Mouse (Mus musculus): ENCODE results near the gene Mettl8.

Gene Mettl8

GRCm38 (mm10) chr2:70932965-70933364 lies 122.4 kb downstream of the Mettl8 start:
- no peak for DNase-seq (ENCODE audit: low read depth, low spot score)

- no peak for DNase-seq (ENCODE audit: low read depth, low spot score)
Observed at GRCm38 (mm10) chr2:70930631-70931288, 124.6 kb downstream of the Mettl8 start.

GRCm38 (mm10) chr2:70929714-70930113 lies 125.7 kb downstream of the Mettl8 start:
- DNase-seq (ENCODE audit: low read depth, low spot score): no peak

DNA sequence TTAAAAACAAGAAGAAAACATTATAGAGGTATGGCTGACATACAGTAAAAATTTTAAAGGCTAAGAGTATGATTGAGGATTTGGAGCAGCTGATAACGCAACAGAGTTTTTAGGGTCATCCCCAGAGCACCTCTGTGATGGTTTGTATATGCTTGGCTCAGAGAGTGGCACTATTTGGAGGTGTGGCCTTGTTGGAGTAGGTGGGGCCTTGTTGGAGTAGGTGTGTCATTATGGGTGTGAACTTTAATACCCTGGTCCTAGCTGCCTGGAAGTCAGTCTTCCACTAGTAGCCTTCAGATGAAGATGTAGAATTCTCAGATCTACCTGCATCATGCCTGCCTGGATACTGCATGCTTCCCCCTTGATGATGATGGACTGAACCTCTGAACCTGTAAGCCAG lies 131.3 kb downstream of the Mettl8 start:
- no peak for DNase-seq (ENCODE audit: low read depth, low spot score)

GRCm38 (mm10) chr2:70922814-70923213 lies 132.6 kb downstream of the Mettl8 start:
- DNase-seq (ENCODE audit: low read depth, low spot score): no peak

DNA sequence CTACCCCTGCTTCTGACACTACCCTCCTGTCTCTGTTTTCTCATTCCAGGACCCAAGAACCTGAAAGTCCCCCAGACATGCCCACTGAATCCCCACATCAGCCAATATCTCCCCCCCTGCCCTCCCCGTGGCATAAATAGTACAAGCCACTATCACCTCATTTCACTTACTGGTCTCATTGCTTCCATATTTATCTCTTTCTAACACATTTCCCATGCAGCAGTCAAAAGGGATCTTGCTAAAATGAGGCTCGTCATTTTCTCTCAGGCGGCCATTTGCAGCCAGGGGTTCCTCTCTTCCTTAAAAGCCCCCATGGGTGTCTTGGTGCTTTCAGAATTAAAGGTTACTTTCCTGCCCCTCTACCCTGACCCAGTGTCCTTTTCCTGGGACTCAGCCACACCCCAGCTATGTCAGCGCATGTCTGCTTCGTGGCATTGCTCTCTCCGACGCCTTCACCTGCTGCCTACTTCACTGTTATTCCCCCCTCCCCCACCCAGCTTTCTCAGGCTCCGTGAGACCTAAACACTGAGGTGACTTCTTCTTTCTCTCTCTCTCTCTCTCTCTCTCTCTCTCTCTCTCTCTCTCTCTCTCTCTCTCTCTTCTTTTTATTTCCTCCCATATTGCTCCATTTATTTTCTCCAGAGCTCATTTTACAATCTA lies 134.3 kb downstream of the Mettl8 start:
- no peak for DNase-seq (ENCODE audit: low read depth, low spot score)

GRCm38 (mm10) chr2:70919913-70920522 lies 135.4 kb downstream of the Mettl8 start:
- DNase-seq (ENCODE audit: low read depth, low spot score): no peak

GRCm38 (mm10) chr2:70918516-70918915 lies 136.9 kb downstream of the Mettl8 start:
- DNase-seq (ENCODE audit: low read depth, low spot score): no peak

All from brain, embryonic 18.5 days (tissue).